Comparison of ENCODE assay signal across 11 mouse cellular contexts in genomic region chr11:97451625-97452024, GRCm38 (mm10). TPM values are rescaled to one million over a fixed set of nuclear protein-coding genes. Genes with fewer than 3 reads are reported as not detected.
A peak's percentile ranks its signal among the peaks of the same experiment; 100 is the strongest.
DNase-seq lines count a peak whose midpoint lies in the region; ATAC-seq and TF ChIP-seq lines count a peak whose summit lies in the region.
"Had no signal": no experiment of that assay in that cellular context is flagged by ENCODE, and none has a peak within 500 bp of the region (broad histone marks: within the 10 kb centered on the region; RNA-seq: fewer than 3 reads in every experiment).

No protein-coding gene starts in this region.

- WGBS in cerebellum, adult 2 months: 6% methylated on average over 15 of the region's 15 CpGs
- 91% methylated on average over 15 of the region's 15 CpGs for WGBS in heart, embryonic 13.5 days
- 92% methylated on average over 15 of the region's 15 CpGs for WGBS in midbrain, embryonic 12.5 days

- no peak for TF ChIP-seq POLR2A in cerebellum, adult 2 months (IDR thresholded peaks at IDR 0.05; ENCODE audit: borderline replicate concordance, insufficient read depth, low read length)

- no peak for ATAC-seq in heart, embryonic 13.5 days (ENCODE audit: extremely low read depth, insufficient number of reproducible peaks, low FRiP score, low TSS enrichment)
- ATAC-seq in midbrain, embryonic 12.5 days (ENCODE audit: low FRiP score, low read depth): no peak
- ATAC-seq in erythroid progenitor cell, adult 5-6 weeks (replicated peaks; ENCODE audit: low FRiP score, poor library complexity, severe bottlenecking): no peak

- peaks cover 96% of the 10 kb centered on the region for H3K36me3 ChIP-seq in heart, embryonic 13.5 days
- peaks cover 31% of the 10 kb centered on the region for H3K36me3 ChIP-seq in midbrain, embryonic 12.5 days

- H3K9ac ChIP-seq in heart, embryonic 13.5 days: 0 out of 2 replicates have a peak overlapping the region, but pooled peaks have one; percentile 76
- H3K9ac ChIP-seq in midbrain, embryonic 12.5 days (replicated peaks): no peak overlapping the region

- peak overlapping the region; percentile 86 for H3K4me2 ChIP-seq in heart, embryonic 13.5 days
- peak overlapping the region; percentile 58 for H3K4me2 ChIP-seq in midbrain, embryonic 12.5 days (replicated peaks)

- TF ChIP-seq CTCF in cerebellum, adult 2 months (IDR thresholded peaks at IDR 0.05; ENCODE audit: borderline replicate concordance, insufficient read depth, low read depth, low read length): no peak

- peaks cover 42% of the 10 kb centered on the region for H3K4me1 ChIP-seq in cerebellum, adult 2 months (ENCODE audit: control insufficient read depth, insufficient read depth, low read length)
- peaks cover 50% of the 10 kb centered on the region for H3K4me1 ChIP-seq in heart, embryonic 13.5 days
- H3K4me1 ChIP-seq in midbrain, embryonic 12.5 days: peaks cover 24% of the 10 kb centered on the region

- H3K9me3 ChIP-seq in heart, embryonic 13.5 days: no peaks in the 10 kb centered on the region
- no peaks in the 10 kb centered on the region for H3K9me3 ChIP-seq in midbrain, embryonic 12.5 days
- H3K9me3 ChIP-seq: megakaryocyte, embryonic 14.5 days had no signal

- peak overlapping the region; percentile 65 for H3K27ac ChIP-seq in cerebellum, adult 2 months (ENCODE audit: insufficient read depth, low read length)
- H3K27ac ChIP-seq in heart, embryonic 13.5 days (replicated peaks): no peak overlapping the region
- no peak overlapping the region for H3K27ac ChIP-seq in midbrain, embryonic 12.5 days (replicated peaks)

- peak; percentile 79 to 81 for DNase-seq in cerebellum, adult 2 months
- peak; percentile 79 to 82 for DNase-seq in cerebellum, postnatal 25 days
- DNase-seq in lung, postnatal 4 days: no peak
- no peak for DNase-seq in urinary bladder, postnatal 25 days (ENCODE audit: low spot score)
- DNase-seq: kidney, postnatal 14 days had no signal

- no peaks in the 10 kb centered on the region for H3K27me3 ChIP-seq in cerebellum, adult 2 months (ENCODE audit: control insufficient read depth, insufficient read depth, low read length)
- H3K27me3 ChIP-seq in heart, embryonic 13.5 days (replicated peaks): no peaks in the 10 kb centered on the region
- H3K27me3 ChIP-seq in midbrain, embryonic 12.5 days: no peaks in the 10 kb centered on the region
- H3K27me3 ChIP-seq: megakaryocyte, embryonic 14.5 days had no signal

- peak overlapping the region; percentile 93 for H3K4me3 ChIP-seq in cerebellum, adult 2 months (replicated peaks; ENCODE audit: insufficient read depth, low read depth, low read length)
- peak overlapping the region; percentile 45 for H3K4me3 ChIP-seq in heart, embryonic 13.5 days
- no peak overlapping the region for H3K4me3 ChIP-seq in midbrain, embryonic 12.5 days
- H3K4me3 ChIP-seq: megakaryocyte, embryonic 14.5 days had no signal

RNA-seq across cellular contexts. Expression of gene Arhgap23, which starts 36.3 kb away (rescaled TPM):
- polyA plus RNA-seq in cerebellum, adult 2 months (2012; rRNA removed): 68.9 and 77.2 TPM in 2 replicates
- polyA plus RNA-seq in heart, embryonic 13.5 days (2015; fragmentation: Nextera tagmentation; extraction: Ambion mirVana): 6.6 and 6.9 TPM in 2 replicates
- polyA plus RNA-seq in midbrain, embryonic 12.5 days (2016; fragmentation: Nextera tagmentation; extraction: Ambion mirVana): 6.3 and 7.9 TPM in 2 replicates
- total RNA-seq in erythroid progenitor cell, adult 5-6 weeks (2015; ENCODE audit: low replicate concordance): 76.8 and 82.6 TPM in 2 replicates
- total RNA-seq in erythroid progenitor cell, adult 5-6 weeks (2017; ENCODE audit: low replicate concordance): 65.7 and 71.1 TPM in 2 replicates

RNA-seq across cellular contexts. Expression of gene 4933428G20Rik, which starts 48.5 kb away (rescaled TPM):
- not detected in 2 replicates for polyA plus RNA-seq in cerebellum, adult 2 months (2012; rRNA removed)
- polyA plus RNA-seq in heart, embryonic 13.5 days (2015; fragmentation: Nextera tagmentation; extraction: Ambion mirVana): 0.84 and 1.5 TPM in 2 replicates
- 0.77 and 0.84 TPM in 2 replicates for polyA plus RNA-seq in midbrain, embryonic 12.5 days (2016; fragmentation: Nextera tagmentation; extraction: Ambion mirVana)
- not detected in 2 replicates for total RNA-seq in erythroid progenitor cell, adult 5-6 weeks (2015; ENCODE audit: low replicate concordance)
- total RNA-seq in erythroid progenitor cell, adult 5-6 weeks (2017; ENCODE audit: low replicate concordance): not detected in 2 replicates
- total RNA-seq: gastrocnemius, adult 8-10 months had no signal
- polyA plus RNA-seq: spleen, adult 2 months had no signal

Comparison
In these comparisons a context has a peak if more than half of its experiments do, and no peak if none do; other contexts are left out.
1. DNase-seq: peak in cerebellum, adult 2 months (2 of 2) and cerebellum, postnatal 25 days (2 of 2); none in lung, postnatal 4 days (0 of 2) and urinary bladder, postnatal 25 days (single experiment).